Mouse (Mus musculus) left cerebral cortex, postnatal 10 days (tissue): ENCODE measurements around the gene Tmem131. TPM values are rescaled to one million over a fixed set of nuclear protein-coding genes. Genes with fewer than 3 reads are reported as not detected.
A peak's percentile ranks its signal among the peaks of the same experiment; 100 is the strongest.
"Not testable (repeated sequence)": the region's sequence is repeated elsewhere in the genome, so short reads cannot be mapped to it uniquely, and the experiment has no call there.

Experiments used
- DNase-seq, 2 experiments: peaks; one replicate each; pipeline ENCODE4 v3.0.0; 2021 to 2022; ENCODE audit warnings: low spot score in 2 of 2, mixed read lengths in 1 of 2; ENCODE audit errors: extremely low spot score in 1 of 2
- intact Hi-C: fragments of 180-260 bp; cut with DNase I; formaldehyde crosslinking; loops from one replicate; pipeline ENCODE4 v1.15.1; 2025
- total RNA-seq, 2 experiments: library from RNA; stranded (reverse); gene quantifications; 2 replicates each; pipeline ENCODE4 v1.2.3; 2021

Tmem131 gene
- total RNA-seq, 2 experiments from 2014 or later: 61.2 to 63.6 TPM

GRCm38 (mm10) chr1:36922623-36923421 lies 20.6 kb downstream of the Tmem131 start:
- intact Hi-C loops: no loop called here
- DNase-seq: no peak

DNA sequence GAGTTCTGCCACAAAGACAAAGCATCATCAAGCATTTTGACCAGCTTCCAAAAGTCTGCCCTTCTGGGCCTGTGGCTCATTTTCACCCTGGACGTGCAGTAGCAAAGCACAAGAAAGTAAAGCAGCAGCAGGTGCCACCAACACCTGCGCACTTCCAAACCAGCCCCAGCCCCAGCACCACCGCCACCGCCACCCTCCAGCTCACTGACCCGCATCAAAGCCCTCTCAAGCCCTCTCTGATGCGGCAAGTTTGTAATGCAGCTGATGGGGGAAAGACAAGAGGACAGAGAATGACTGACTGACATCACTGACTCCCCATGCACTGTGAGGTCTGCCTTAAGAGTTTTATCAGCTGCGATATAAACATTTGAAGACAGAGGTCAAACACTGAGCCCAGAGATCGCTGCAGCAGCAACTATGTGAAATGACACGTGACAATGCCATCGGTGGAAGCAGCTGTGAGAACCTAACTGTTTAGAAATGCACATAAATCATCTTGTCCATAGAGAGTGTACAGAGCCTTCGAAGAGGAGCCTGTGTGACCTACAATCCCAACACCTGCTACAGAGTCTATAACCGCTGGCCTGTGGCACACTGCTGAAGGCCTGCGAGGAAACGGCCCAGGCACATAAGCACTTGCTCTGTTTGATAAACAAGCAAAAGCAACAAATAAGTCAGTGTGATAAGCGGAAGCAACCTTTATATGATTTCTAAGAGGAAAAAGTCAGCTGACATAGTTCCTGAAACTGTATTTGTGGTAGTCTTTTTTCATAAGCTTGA lies 21.7 kb downstream of the Tmem131 start:
- intact Hi-C loops: no loop called here

DNA sequence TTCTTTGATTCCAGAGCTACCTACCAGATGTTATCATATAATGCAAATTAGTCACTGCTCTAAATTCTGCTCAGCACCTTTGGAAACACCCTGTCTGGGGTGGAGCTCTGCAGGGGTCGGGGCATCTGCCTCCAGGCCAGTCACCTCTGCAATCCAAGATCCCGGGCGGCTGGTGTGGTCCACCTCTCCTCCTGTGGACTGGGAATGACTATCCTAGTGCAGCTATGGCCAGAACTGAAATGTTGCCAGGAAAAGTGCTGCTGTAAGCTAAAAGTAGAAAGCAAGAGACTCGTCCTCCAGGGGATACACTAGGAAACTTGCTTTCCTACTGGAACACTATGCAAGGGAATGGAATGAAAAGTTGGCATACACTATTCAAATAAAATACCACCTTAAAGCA lies 22.7 kb downstream of the Tmem131 start:
- no peak for DNase-seq
- intact Hi-C loops: no loop called here

More for the DNA sequence above, 21.7 kb downstream of the Tmem131 start:
- DNase-seq: no peak

- peak in 1 of 2 experiments; percentile 84 for DNase-seq
- intact Hi-C loops: no loop called here
Observed at GRCm38 (mm10) chr1:36920154-36920716, 23.2 kb downstream of the Tmem131 start.

GRCm38 (mm10) chr1:36919728-36920127 lies 23.7 kb downstream of the Tmem131 start:
- intact Hi-C loops: no loop called here
- no peak for DNase-seq

GRCm38 (mm10) chr1:36917423-36917822 lies 26.0 kb downstream of the Tmem131 start:
- DNase-seq: no peak
- intact Hi-C loops: no loop called here

DNA sequence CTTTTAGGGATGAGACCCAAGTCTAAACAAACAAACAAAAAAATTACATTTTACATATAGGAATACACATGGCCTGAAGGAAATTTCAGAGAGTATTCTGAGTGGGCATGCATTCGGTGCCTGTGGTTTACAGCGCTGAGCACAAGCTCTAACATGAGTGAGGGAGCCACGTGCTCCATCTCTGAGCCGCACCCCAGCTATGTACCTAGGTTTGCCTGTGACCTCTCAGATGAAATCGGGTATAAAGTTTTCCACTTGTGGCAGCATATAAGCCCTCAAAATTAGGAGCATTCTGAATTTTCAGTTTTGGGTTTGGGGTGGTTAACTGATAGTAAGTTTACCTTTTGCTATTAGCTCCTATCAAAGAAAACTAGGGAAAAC lies 28.3 kb downstream of the Tmem131 start:
- intact Hi-C loops: no loop called here

GRCm38 (mm10) chr1:36914455-36915199 lies 28.8 kb downstream of the Tmem131 start:
- intact Hi-C loops: no loop called here
- DNase-seq: no peak

More for the DNA sequence above, 28.3 kb downstream of the Tmem131 start:
- no peak for DNase-seq

GRCm38 (mm10) chr1:36913806-36914205 lies 29.7 kb downstream of the Tmem131 start:
- DNase-seq: no peak
- intact Hi-C loops: no loop called here

DNA sequence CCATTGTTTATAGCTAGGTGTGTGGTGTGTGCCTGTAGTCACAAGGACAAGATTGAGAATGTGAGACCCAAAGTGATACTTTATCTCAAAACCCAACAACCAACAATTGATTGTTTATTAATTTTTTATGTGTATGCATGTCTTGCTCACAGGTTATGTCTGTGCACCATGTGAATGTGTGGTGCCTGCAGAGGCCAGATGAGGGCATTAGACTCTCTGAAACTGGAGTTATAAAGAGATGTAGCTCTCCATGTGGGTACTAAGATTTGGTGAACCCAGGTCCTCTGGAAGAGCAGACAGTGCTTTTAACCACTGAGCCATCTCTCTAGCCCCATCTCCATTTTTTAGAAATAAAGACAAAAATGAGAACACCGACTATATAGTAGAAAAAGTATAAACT lies 31.2 kb downstream of the Tmem131 start:
- DNase-seq: no peak
- intact Hi-C loops: no loop called here

GRCm38 (mm10) chr1:36911603-36912002 lies 31.9 kb downstream of the Tmem131 start:
- DNase-seq: no peak
- intact Hi-C loops: no loop called here

DNA sequence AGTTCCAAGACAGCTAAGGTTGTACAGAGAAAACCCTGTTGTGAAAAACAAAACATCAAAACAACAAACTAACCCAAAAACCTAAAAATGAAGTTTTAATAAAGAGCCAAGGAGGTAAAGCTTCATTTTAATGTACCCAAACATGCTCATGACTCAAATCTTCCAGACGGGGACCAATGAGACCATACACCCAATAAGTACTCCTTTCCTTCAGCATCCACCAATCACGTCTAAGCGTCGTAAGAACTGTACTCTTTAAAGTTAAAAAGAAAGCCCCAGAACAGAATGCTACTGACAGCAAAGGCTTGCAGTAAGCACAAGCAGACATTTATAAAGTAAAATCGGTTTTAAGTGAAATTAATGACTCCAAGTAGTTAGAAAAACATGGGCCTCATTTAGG lies 33.1 kb downstream of the Tmem131 start:
- intact Hi-C loops: no loop called here

DNA sequence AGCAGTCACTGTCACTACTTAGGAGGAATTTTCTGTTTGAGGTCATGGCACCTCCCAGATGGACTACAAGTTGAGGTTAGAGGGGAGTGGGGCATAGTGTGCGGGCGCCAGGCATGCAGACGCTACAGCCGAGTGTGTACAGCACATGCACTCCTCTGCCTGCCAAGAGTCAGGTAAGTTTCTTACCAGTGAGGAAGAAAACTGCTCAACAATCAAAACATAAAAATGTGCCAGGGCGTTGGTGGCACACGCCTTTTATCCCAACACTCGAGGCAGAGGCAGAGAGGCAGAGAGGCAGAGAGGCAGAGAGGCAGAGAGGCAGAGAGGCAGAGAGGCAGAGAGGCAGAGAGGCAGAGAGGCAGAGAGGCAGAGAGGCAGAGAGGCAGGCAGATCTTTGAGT lies 33.5 kb downstream of the Tmem131 start:
- intact Hi-C loops: not testable (repeated sequence)

More for the DNA sequence above, 33.1 kb downstream of the Tmem131 start:
- DNase-seq: no peak

GRCm38 (mm10) chr1:36905216-36905615 lies 38.2 kb downstream of the Tmem131 start:
- intact Hi-C loops: no loop called here

More for the DNA sequence above, 33.5 kb downstream of the Tmem131 start:
- DNase-seq: not testable (repeated sequence)

GRCm38 (mm10) chr1:36904489-36904888 lies 39.0 kb downstream of the Tmem131 start:
- no peak for DNase-seq
- intact Hi-C loops: no loop called here

More at GRCm38 (mm10) chr1:36905216-36905615, 38.2 kb downstream of the Tmem131 start:
- DNase-seq: no peak

DNA sequence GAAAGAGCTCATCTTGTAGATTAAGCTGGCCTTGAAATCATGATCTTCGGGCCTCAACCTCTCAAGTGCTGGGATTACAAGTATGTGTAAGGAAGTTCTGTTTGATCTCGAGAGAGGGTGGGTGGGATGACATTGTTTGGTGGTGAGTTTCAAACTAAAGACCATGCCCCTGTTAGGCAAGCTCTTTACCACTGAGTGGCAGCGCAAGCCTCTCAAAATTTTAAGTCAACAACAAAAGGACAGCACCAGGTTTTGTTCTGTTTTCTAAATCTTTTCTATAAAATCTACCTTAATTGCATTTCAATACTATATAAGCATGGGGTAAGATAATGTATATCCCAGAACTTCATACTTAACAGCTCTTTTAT lies 39.4 kb downstream of the Tmem131 start:
- intact Hi-C loops: no loop called here
- no peak for DNase-seq

DNA sequence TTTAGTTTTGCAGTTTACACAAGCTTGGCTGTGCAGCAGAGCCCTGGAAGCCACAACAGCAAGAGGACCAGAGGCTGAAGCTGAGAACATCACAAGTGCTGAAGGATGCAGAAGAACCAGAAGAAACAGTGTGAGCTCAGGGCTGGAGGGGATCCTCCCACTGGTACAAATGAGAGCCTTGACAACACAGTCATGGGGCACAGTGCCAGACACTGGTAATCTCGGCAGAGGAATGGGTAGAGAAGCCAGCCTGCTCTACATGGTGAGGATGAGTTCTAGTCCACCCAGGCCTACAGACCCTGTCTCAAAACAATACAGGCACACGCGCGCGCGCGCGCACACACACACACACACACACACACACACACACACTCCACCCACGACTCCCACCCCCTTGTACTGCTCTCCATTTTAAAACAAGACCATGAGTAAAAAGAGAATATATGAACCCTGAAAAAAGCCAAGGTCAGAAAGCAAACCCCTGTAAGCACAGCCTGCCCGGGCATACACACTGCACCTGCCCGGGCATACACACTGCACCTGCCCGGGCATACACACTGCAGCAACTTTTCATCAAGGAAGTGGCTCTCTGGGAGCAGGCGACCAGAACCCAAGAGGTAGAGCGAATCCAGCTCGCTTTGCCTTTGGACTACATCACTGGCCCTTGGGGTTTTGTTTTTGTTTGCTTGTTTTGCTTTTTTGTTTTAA lies 39.9 kb downstream of the Tmem131 start:
- intact Hi-C loops: no loop called here
- no peak for DNase-seq

DNA sequence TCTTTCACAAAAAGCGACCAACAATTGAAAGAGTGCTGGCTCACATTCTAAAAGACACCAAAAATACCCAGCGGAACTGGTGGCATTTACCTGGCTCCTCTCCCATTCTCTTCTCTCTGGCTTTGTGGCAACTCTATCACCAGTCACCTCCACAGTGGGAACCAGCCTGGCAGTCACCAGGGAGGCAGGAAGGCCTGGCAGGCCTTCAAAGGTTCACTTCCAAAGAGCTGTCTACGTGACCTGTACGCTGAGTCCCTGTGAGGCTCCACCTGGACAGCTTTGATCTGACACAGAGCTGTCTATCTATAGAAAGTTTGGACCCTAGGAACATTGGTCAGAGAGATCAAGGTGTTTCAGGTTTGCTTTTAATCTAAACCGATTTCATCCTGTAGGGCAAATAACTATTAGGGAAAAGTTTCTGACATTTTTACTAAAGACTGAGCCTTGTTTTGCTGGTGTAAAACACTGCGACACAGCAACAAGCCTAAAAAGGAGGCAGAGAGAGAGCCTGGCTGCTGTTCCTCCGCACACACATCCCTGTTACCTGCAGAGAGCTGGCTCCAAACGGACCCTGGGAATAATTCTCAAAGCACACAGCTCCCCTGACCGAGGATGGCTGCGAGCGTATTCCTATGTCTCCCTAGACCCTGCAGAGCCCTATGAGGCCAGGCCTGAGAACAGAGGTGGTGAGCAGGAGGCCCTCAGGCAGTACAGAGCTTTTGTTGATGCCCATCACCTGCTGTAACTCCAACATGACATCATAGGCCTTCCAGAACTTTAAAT lies 40.7 kb downstream of the Tmem131 start:
- intact Hi-C loops: no loop called here
- DNase-seq: no peak
